Mouse (Mus musculus) testis, postnatal 10 days (tissue): Measurements from ENCODE around the gene Pacsin3.
"Not testable (repeated sequence)": the region's sequence is repeated elsewhere in the genome, so short reads cannot be mapped to it uniquely, and the experiment has no call there.

Experiments used
- DNase-seq: peaks from one replicate; pipeline ENCODE4 v3.0.0; 2021; ENCODE audit warnings: low spot score

The Pacsin3 gene

GRCm38 (mm10) chr2:91255661-91256150 is at the start of gene Pacsin3:
Gene Pacsin3 (plus strand): TSS chr2:91255954.
- no peak for DNase-seq

GRCm38 (mm10) chr2:91206254-91206775 is 49.4 kb upstream of the Pacsin3 start:
- DNase-seq: no peak

GRCm38 (mm10) chr2:91213311-91213710 is 42.4 kb upstream of the Pacsin3 start:
- no peak for DNase-seq

- DNase-seq: no peak
These were observed 38.7 kb upstream of the Pacsin3 start for GRCm38 (mm10) chr2:91217032-91217431.

- no peak for DNase-seq
These were observed 35.3 kb upstream of the Pacsin3 start for GRCm38 (mm10) chr2:91220501-91220900.

- no peak for DNase-seq
These were observed 32.1 kb upstream of the Pacsin3 start for GRCm38 (mm10) chr2:91223614-91224013.

- no peak for DNase-seq
These were observed 26.0 kb upstream of the Pacsin3 start for GRCm38 (mm10) chr2:91229735-91230134.

GRCm38 (mm10) chr2:91236601-91237510 is 18.9 kb upstream of the Pacsin3 start, which contains the start of gene Ddb2:
Gene Ddb2 (minus strand): TSS chr2:91236982.
- peak; percentile 98 for DNase-seq

- DNase-seq: not testable (repeated sequence)
These were observed 18.2 kb upstream of the Pacsin3 start for GRCm38 (mm10) chr2:91237511-91238080.

GRCm38 (mm10) chr2:91242547-91242946 is 13.2 kb upstream of the Pacsin3 start:
- DNase-seq: no peak

GRCm38 (mm10) chr2:91243416-91243815 is 12.3 kb upstream of the Pacsin3 start:
- DNase-seq: no peak

GRCm38 (mm10) chr2:91244557-91245228 is 11.1 kb upstream of the Pacsin3 start:
- no peak for DNase-seq

GRCm38 (mm10) chr2:91248366-91248765 is 7.4 kb upstream of the Pacsin3 start:
- DNase-seq: no peak

- no peak for DNase-seq
These were observed 3.8 kb upstream of the Pacsin3 start for GRCm38 (mm10) chr2:91252001-91252400.

GRCm38 (mm10) chr2:91252512-91252911 is 3.2 kb upstream of the Pacsin3 start:
- no peak for DNase-seq

GRCm38 (mm10) chr2:91254725-91255380 is 901 bp upstream of the Pacsin3 start:
- no peak for DNase-seq

GRCm38 (mm10) chr2:91256256-91257125 is 737 bp downstream of the Pacsin3 start:
- peak; percentile 67 for DNase-seq

GRCm38 (mm10) chr2:91257126-91257980 is 1.6 kb downstream of the Pacsin3 start:
- peak; percentile 59 for DNase-seq

- no peak for DNase-seq
These were observed 2.3 kb downstream of the Pacsin3 start for GRCm38 (mm10) chr2:91258054-91258453.

- no peak for DNase-seq
These were observed 3.1 kb downstream of the Pacsin3 start for GRCm38 (mm10) chr2:91258830-91259229.
